Mouse (Mus musculus): ENCODE measurements around the gene Fam43a. TPM values are rescaled to one million over a fixed set of nuclear protein-coding genes. Genes with fewer than 3 reads are reported as not detected.

Fam43a gene
- polyA plus RNA-seq, 1 experiment from 2014 or later = 13.8 TPM

DNA sequence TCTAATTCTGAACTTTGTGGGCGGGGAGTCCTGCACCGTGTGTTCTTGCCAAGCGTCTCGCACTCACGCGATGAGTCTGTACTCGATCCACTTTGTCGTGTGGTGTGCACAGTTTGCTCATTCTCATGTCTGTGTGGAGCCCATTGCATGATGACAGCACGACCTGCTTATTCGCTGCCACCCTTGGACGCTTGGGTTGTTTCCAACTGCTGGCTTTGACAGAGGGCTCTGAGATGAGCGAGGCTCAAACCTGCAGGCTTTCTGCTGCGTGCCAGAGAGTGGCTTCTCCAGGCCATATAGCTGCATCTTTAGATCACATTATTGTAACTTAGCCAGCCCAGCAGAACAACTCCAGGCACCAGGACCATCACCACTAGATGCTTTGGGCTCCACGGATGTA lies 39.1 kb downstream of the Fam43a start:
- no peaks in the 10 kb centered on the region for H3K36me3 ChIP-seq
- no peak overlapping the region for H3K9ac ChIP-seq
- no peak overlapping the region for H3K4me2 ChIP-seq
- no peak overlapping the region for H3K27ac ChIP-seq (replicated peaks)
- 88% methylated on average over 14 of the region's 14 CpGs for WGBS
- H3K4me3 ChIP-seq = no peak overlapping the region
- no peaks in the 10 kb centered on the region for H3K27me3 ChIP-seq (replicated peaks)
- H3K9me3 ChIP-seq = peaks cover 7% of the 10 kb centered on the region; the same call in 1 of the 2 replicates
- no peak for ATAC-seq (ENCODE audit: extremely low read depth, insufficient number of reproducible peaks, low FRiP score, low TSS enrichment)
- H3K4me1 ChIP-seq = no peaks in the 10 kb centered on the region

DNA sequence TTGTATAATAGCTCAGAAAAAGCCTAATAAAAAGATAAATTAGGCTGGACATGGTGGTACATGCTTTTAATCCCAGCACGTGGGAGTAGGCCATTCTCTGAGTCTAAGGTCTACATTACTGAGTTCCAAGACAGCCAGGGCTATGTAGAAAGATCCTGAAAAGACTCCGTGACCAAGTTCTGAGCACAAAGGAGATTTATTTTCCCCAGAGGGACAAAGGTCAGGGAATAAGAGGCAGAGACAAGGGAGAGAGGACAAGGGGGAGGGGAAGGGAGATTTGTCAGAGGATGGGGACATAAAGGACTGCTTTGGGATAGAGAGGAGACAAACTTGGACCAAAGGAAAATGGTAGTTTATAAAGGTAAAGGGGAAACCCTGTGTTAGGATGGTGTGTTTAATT lies 41.1 kb downstream of the Fam43a start:
- WGBS = 60% methylated on average over 2 of the region's 2 CpGs
- H3K9ac ChIP-seq = no peak overlapping the region
- no peak overlapping the region for H3K4me3 ChIP-seq
- no peaks in the 10 kb centered on the region for H3K27me3 ChIP-seq (replicated peaks)
- H3K36me3 ChIP-seq = no peaks in the 10 kb centered on the region
- H3K4me1 ChIP-seq = no peaks in the 10 kb centered on the region; the same call in 1 of the 2 replicates
- H3K9me3 ChIP-seq = peaks cover 7% of the 10 kb centered on the region; the same call in 1 of the 2 replicates
- no peak overlapping the region for H3K27ac ChIP-seq (replicated peaks)
- ATAC-seq (ENCODE audit: extremely low read depth, insufficient number of reproducible peaks, low FRiP score, low TSS enrichment) = no peak
- H3K4me2 ChIP-seq = no peak overlapping the region

DNA sequence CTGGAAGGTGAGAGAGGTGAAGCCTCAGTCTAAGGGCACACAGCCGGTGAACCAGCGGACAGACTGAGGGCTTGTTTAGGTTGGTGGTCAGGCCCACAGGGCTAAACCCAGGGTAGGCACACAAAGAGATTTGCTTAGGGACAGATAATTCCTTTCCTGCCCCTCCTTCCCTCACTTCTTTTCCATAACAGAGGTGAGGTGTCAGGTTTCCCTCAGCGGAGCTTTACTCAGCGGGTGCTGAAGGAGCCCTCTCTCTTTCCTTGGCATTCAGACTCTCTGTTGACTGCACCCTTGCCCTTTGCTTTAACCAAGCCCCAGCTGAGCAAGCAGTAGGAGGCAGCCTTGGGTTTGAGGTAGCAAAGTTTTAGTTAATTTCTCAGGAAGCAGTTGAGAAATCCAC lies 41.9 kb downstream of the Fam43a start:
- Histone ChIP-seq H3K4me2 (no peak overlapping the region), H3K4me1 (peaks cover 6% of the 10 kb centered on the region; the same call in 1 of the 2 replicates), H3K27me3 (replicated peaks) (no peaks in the 10 kb centered on the region), H3K9ac (no peak overlapping the region), H3K27ac (replicated peaks) (no peak overlapping the region), H3K36me3 (no peaks in the 10 kb centered on the region), H3K9me3 (peaks cover 7% of the 10 kb centered on the region; the same call in 1 of the 2 replicates), H3K4me3 (no peak overlapping the region)
- no peak for ATAC-seq (ENCODE audit: extremely low read depth, insufficient number of reproducible peaks, low FRiP score, low TSS enrichment)
- WGBS = 35% methylated on average over 4 of the region's 4 CpGs

DNA sequence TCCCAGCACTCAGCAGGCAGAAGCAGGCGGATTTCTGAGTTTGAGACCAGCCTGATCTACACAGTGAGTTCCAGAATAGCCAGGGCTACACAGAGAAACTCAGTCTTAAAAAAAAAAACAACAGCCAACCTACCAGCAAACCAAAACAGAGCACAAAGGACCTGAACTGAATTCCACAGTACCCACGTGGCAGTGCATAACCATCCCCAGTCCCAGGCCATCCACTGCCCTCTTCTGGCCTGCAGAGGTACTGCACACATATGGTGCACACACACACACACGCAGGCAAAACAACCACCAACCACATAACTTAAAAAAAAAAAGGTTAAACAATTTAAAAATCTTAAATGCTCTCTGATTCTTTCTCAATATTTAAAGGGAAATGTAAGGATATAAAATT lies 42.7 kb downstream of the Fam43a start:
- Histone ChIP-seq H3K27me3 (replicated peaks) (no peaks in the 10 kb centered on the region), H3K9ac (no peak overlapping the region), H3K4me2 (no peak overlapping the region), H3K4me1 (peaks cover 6% of the 10 kb centered on the region; the same call in 1 of the 2 replicates), H3K9me3 (peaks cover 7% of the 10 kb centered on the region; the same call in 1 of the 2 replicates), H3K36me3 (no peaks in the 10 kb centered on the region), H3K27ac (replicated peaks) (no peak overlapping the region), H3K4me3 (no peak overlapping the region)
- WGBS = 76% methylated on average over 3 of the region's 3 CpGs
- no peak for ATAC-seq (ENCODE audit: extremely low read depth, insufficient number of reproducible peaks, low FRiP score, low TSS enrichment)

DNA sequence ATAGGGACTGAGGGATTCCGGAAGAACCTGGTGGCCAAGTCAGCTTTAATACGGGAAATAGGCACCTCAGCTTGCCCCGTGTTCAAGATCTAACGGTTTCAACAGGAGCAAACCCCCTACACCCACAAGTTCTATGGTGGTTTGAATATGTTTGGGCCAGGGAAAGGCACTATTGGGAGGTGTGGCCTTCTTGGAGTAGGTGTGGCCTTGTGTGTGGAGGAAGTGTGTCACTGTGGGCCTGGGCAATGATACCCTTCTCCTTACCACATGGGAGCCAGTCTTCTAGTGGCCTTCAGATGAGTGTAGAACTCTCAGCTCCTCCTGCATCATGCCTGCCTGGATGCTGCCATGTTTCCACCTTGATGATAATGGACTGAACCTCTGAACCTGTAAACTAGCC lies 45.5 kb downstream of the Fam43a start:
- Histone ChIP-seq H3K4me2 (no peak overlapping the region), H3K27me3 (replicated peaks) (no peaks in the 10 kb centered on the region), H3K36me3 (no peaks in the 10 kb centered on the region), H3K4me3 (no peak overlapping the region), H3K9me3 (peaks cover 7% of the 10 kb centered on the region; the same call in 1 of the 2 replicates), H3K9ac (no peak overlapping the region), H3K27ac (replicated peaks) (no peak overlapping the region), H3K4me1 (peaks cover 6% of the 10 kb centered on the region; the same call in 1 of the 2 replicates)
- 90% methylated on average over 4 of the region's 4 CpGs for WGBS
- ATAC-seq (ENCODE audit: extremely low read depth, insufficient number of reproducible peaks, low FRiP score, low TSS enrichment) = no peak

DNA sequence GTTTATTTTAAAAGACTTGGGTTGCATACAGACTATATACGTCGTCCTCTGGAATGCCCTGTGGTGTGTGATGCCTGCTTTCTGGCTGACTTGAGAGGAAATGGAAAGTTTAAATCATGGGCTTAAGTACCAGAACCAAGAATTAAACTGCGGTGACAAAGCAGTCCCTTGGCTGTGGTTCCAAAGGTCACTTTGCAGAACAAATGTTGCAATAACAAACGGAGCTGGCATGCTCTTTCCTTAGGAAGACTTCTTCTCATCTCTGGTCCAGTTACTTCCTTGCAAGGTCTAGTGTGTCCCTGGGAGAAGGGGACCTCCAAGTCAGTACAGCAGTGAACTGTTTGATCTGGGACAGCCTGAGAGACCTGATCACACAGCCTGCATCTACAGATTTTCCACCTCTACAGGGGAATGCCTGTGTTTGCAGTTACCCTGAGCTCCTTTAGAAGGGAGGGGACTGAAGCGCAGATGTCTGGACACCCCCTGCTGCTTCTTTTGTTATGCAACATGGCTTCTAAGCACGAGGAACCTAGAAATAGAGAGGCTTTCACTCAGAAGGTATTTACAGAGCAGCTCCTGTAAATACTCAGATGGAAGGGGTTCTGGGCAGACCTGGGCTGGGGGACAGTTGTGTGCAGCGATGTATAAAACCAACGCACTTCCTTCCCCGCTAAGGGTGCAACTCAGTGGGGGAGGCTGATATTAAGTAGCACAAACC lies 46.5 kb downstream of the Fam43a start:
- H3K4me1 ChIP-seq = peaks cover 6% of the 10 kb centered on the region; the same call in 1 of the 2 replicates
- no peak overlapping the region for H3K4me2 ChIP-seq
- peaks cover 7% of the 10 kb centered on the region; the same call in 1 of the 2 replicates for H3K9me3 ChIP-seq
- H3K36me3 ChIP-seq = no peaks in the 10 kb centered on the region
- H3K4me3 ChIP-seq = no peak overlapping the region
- whole genome bisulfite sequencing = 44% methylated on average over 9 of the region's 9 CpGs
- H3K27ac ChIP-seq (replicated peaks) = no peak overlapping the region
- no peak for ATAC-seq (ENCODE audit: extremely low read depth, insufficient number of reproducible peaks, low FRiP score, low TSS enrichment)
- no peak overlapping the region for H3K9ac ChIP-seq
- no peaks in the 10 kb centered on the region for H3K27me3 ChIP-seq (replicated peaks)

DNA sequence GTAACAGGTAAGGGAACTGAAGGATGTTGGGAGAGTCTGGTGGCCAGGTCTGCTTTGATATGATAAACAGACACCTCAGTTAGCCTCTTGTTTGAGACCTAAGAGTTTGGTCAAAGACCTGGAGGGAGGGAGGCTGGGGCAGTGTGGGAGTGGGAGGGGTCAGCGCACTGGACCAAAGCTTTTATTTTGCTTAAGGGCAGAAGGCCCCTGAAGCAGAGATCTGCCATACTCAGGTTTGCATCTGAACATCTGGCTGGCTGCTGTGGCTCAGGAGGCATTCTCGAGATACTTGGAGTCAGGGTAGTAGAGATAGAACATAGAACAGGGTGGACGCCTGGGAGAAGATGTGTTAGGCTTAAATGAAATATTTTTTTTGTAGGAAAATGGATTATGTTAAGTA lies 47.3 kb downstream of the Fam43a start:
- no peak for ATAC-seq (ENCODE audit: extremely low read depth, insufficient number of reproducible peaks, low FRiP score, low TSS enrichment)
- no peak overlapping the region for H3K9ac ChIP-seq
- H3K27ac ChIP-seq (replicated peaks) = no peak overlapping the region
- peaks cover 7% of the 10 kb centered on the region; the same call in 1 of the 2 replicates for H3K9me3 ChIP-seq
- peaks cover 6% of the 10 kb centered on the region; the same call in 1 of the 2 replicates for H3K4me1 ChIP-seq
- H3K4me3 ChIP-seq = no peak overlapping the region
- 70% methylated on average over 3 of the region's 3 CpGs for WGBS
- H3K4me2 ChIP-seq = no peak overlapping the region
- H3K36me3 ChIP-seq = no peaks in the 10 kb centered on the region
- no peaks in the 10 kb centered on the region for H3K27me3 ChIP-seq (replicated peaks)

DNA sequence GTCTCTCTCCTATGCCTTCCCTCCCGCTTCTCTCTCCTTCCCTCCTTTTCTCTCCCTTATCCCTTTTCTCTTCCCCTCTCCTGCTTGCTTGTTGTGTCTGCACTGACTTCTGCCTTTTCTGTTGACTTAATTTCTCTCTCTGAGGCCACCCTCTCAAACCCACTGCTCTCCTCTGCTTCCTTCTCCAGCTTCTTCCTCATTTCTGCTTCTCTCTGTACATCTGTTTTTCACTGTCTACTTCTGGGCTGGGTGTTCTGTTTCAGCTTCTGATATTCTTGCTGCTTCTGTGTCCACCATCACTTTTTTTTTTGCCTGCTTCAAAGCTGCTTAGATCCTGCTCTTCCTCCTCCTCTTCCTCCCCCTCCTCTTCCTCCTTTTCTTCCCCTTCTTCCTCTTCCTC lies 51.8 kb downstream of the Fam43a start:
- peaks cover 5% of the 10 kb centered on the region; the same call in 1 of the 2 replicates for H3K4me1 ChIP-seq
- no peak overlapping the region for H3K4me3 ChIP-seq
- no peaks in the 10 kb centered on the region for H3K9me3 ChIP-seq
- no peak overlapping the region for H3K27ac ChIP-seq (replicated peaks)
- no peak overlapping the region for H3K4me2 ChIP-seq
- ATAC-seq (ENCODE audit: extremely low read depth, insufficient number of reproducible peaks, low FRiP score, low TSS enrichment) = no peak
- H3K27me3 ChIP-seq (replicated peaks) = no peaks in the 10 kb centered on the region
- H3K36me3 ChIP-seq = no peaks in the 10 kb centered on the region
- WGBS = 92% methylated on average over 1 of the region's 1 CpGs
- H3K9ac ChIP-seq = no peak overlapping the region

Other genes with a start within 250 kb of the Fam43a start
- gene Atp13a3, start 193.7 kb upstream of the Fam43a start, polyA plus RNA-seq (2015; fragmentation: Nextera tagmentation; extraction: Ambion mirVana) = 6.8 and 7.3 TPM in 2 replicates
- 19.6 and 20.9 TPM in 2 replicates for gene Tmem44, start 48.9 kb upstream of the Fam43a start, polyA plus RNA-seq (2015; fragmentation: Nextera tagmentation; extraction: Ambion mirVana)
- gene Lsg1, start 12.1 kb upstream of the Fam43a start, polyA plus RNA-seq (2015; fragmentation: Nextera tagmentation; extraction: Ambion mirVana) = 35.7 and 37.4 TPM in 2 replicates

All from heart, embryonic 13.5 days (tissue).